Mouse (Mus musculus) frontal cortex, postnatal 10 days (tissue): ENCODE measurements around the gene Nav1.
A peak's percentile ranks its signal among the peaks of the same experiment; 100 is the strongest.

Source experiments
- DNase-seq, 2 experiments: peaks; one replicate each; pipeline ENCODE4 v3.0.0; 2022; ENCODE audit warnings: low spot score in 2 of 2, mixed read lengths in 1 of 2

Nav1 gene

GRCm38 (mm10) chr1:135548750-135549149, 58.3 kb downstream of the Nav1 start:
- no peak for DNase-seq

GRCm38 (mm10) chr1:135546099-135546498, 61.0 kb downstream of the Nav1 start:
- DNase-seq = no peak

GRCm38 (mm10) chr1:135544504-135545146, 62.5 kb downstream of the Nav1 start:
- peak; percentile 70 to 83 for DNase-seq

GRCm38 (mm10) chr1:135542841-135543810, 64.0 kb downstream of the Nav1 start:
- no peak for DNase-seq

GRCm38 (mm10) chr1:135542080-135542479, 65.0 kb downstream of the Nav1 start:
- no peak for DNase-seq

GRCm38 (mm10) chr1:135540270-135540669, 66.8 kb downstream of the Nav1 start:
- DNase-seq = peak; percentile 83 to 85

- no peak for DNase-seq
Measured at GRCm38 (mm10) chr1:135538441-135539265, 68.4 kb downstream of the Nav1 start.

GRCm38 (mm10) chr1:135536822-135537221, 70.3 kb downstream of the Nav1 start:
- DNase-seq = no peak

- no peak for DNase-seq
Measured at GRCm38 (mm10) chr1:135536326-135536725, 70.8 kb downstream of the Nav1 start.

- no peak for DNase-seq
Measured at GRCm38 (mm10) chr1:135535256-135535655, 71.8 kb downstream of the Nav1 start.

GRCm38 (mm10) chr1:135534782-135535181, 72.3 kb downstream of the Nav1 start:
- DNase-seq = no peak

GRCm38 (mm10) chr1:135534070-135534469, 73.0 kb downstream of the Nav1 start:
- no peak for DNase-seq

- no peak for DNase-seq
Measured at GRCm38 (mm10) chr1:135532383-135532782, 74.7 kb downstream of the Nav1 start.

GRCm38 (mm10) chr1:135531981-135532380, 75.1 kb downstream of the Nav1 start:
- no peak for DNase-seq

- no peak for DNase-seq
Measured at GRCm38 (mm10) chr1:135531081-135531480, 76.0 kb downstream of the Nav1 start.

GRCm38 (mm10) chr1:135524518-135524860, 82.6 kb downstream of the Nav1 start:
- no peak for DNase-seq

- no peak for DNase-seq
Measured at GRCm38 (mm10) chr1:135523780-135524517, 83.1 kb downstream of the Nav1 start.

GRCm38 (mm10) chr1:135523344-135523743, 83.8 kb downstream of the Nav1 start:
- DNase-seq = no peak

- DNase-seq = no peak
Measured at GRCm38 (mm10) chr1:135520550-135521168, 86.4 kb downstream of the Nav1 start.

GRCm38 (mm10) chr1:135518661-135519060, 88.4 kb downstream of the Nav1 start:
- DNase-seq = peak; percentile 50 to 55

GRCm38 (mm10) chr1:135517469-135517868, 89.6 kb downstream of the Nav1 start:
- no peak for DNase-seq
